Mouse (Mus musculus): ENCODE data around the gene Lbhd2. TPM values are rescaled to one million over a fixed set of nuclear protein-coding genes. Genes with fewer than 3 reads are reported as not detected.
A peak's percentile ranks its signal among the peaks of the same experiment; 100 is the strongest.

Lbhd2 gene
- total RNA-seq, 2 experiments from 2014 or later: 0.59 TPM; not detected in 1

GRCm38 (mm10) chr12:111430868-111431817 is 24.5 kb downstream of the Lbhd2 start:
- DNase-seq (ENCODE audit: low spot score in 2 of 2): no peak

GRCm38 (mm10) chr12:111432097-111432496 is 25.5 kb downstream of the Lbhd2 start:
- DNase-seq (ENCODE audit: low spot score in 2 of 2): no peak

- DNase-seq (ENCODE audit: low spot score in 2 of 2): no peak
Observed at GRCm38 (mm10) chr12:111432751-111433331, 26.2 kb downstream of the Lbhd2 start.

- no peak for DNase-seq (ENCODE audit: low spot score in 2 of 2)
Observed at GRCm38 (mm10) chr12:111434164-111434744, 27.6 kb downstream of the Lbhd2 start.

- DNase-seq (ENCODE audit: low spot score in 2 of 2): no peak
Observed at GRCm38 (mm10) chr12:111434745-111435327, 28.2 kb downstream of the Lbhd2 start.

GRCm38 (mm10) chr12:111436170-111436569 is 29.6 kb downstream of the Lbhd2 start:
- DNase-seq (ENCODE audit: low spot score in 2 of 2): no peak

GRCm38 (mm10) chr12:111436640-111437039 is 30.0 kb downstream of the Lbhd2 start:
- no peak for DNase-seq (ENCODE audit: low spot score in 2 of 2)

- DNase-seq (ENCODE audit: low spot score in 2 of 2): no peak
Observed at GRCm38 (mm10) chr12:111437222-111437900, 30.8 kb downstream of the Lbhd2 start.

- DNase-seq (ENCODE audit: low spot score in 2 of 2): no peak
Observed at GRCm38 (mm10) chr12:111438850-111439249, 32.2 kb downstream of the Lbhd2 start.

GRCm38 (mm10) chr12:111440701-111441373 is 34.2 kb downstream of the Lbhd2 start:
- no peak for DNase-seq (ENCODE audit: low spot score in 2 of 2)

- DNase-seq (ENCODE audit: low spot score in 2 of 2): no peak
Observed at GRCm38 (mm10) chr12:111441523-111441922, 34.9 kb downstream of the Lbhd2 start.

GRCm38 (mm10) chr12:111442309-111443010 is 35.9 kb downstream of the Lbhd2 start, which contains the start of gene Tnfaip2:
TSS of gene Tnfaip2 (plus strand) at chr12:111442469.
- peak in 1 of 2 experiments; percentile 69 for DNase-seq (ENCODE audit: low spot score in 2 of 2)

GRCm38 (mm10) chr12:111443011-111443870 is 36.6 kb downstream of the Lbhd2 start:
- DNase-seq (ENCODE audit: low spot score in 2 of 2): no peak

- no peak for DNase-seq (ENCODE audit: low spot score in 2 of 2)
Observed at GRCm38 (mm10) chr12:111443921-111444831, 37.6 kb downstream of the Lbhd2 start.

- DNase-seq (ENCODE audit: low spot score in 2 of 2): no peak
Observed at GRCm38 (mm10) chr12:111445161-111445889, 38.7 kb downstream of the Lbhd2 start.

- DNase-seq (ENCODE audit: low spot score in 2 of 2): no peak
Observed at GRCm38 (mm10) chr12:111445890-111446613, 39.4 kb downstream of the Lbhd2 start.
